Mouse (Mus musculus): ENCODE data around the gene Igf2bp1.
"Not testable (repeated sequence)": the region's sequence is repeated elsewhere in the genome, so short reads cannot be mapped to it uniquely, and the experiment has no call there.

Igf2bp1 gene

DNA sequence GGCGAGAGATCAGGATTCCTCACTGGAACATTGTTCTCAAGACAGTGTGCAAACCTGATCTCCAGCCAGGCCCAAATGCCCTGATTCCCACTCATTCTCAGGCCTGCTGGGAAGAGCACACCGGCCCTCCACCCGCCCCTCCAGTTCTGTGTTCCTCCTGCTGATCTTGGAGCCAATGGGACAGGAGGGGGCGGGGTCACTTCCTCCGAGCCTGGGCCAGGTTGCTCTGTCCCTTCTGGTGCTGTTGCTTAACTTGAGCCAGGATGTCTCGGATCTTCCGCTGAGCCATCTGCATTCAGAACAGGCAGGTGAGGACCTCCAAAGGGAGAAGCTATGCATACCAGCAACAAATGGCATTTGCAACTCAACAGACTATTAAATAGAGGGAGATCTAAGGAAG is 42.4 kb downstream of the Igf2bp1 start:
- no peak for DNase-seq (ENCODE audit: extremely low read depth, insufficient read length, low spot score)

DNA sequence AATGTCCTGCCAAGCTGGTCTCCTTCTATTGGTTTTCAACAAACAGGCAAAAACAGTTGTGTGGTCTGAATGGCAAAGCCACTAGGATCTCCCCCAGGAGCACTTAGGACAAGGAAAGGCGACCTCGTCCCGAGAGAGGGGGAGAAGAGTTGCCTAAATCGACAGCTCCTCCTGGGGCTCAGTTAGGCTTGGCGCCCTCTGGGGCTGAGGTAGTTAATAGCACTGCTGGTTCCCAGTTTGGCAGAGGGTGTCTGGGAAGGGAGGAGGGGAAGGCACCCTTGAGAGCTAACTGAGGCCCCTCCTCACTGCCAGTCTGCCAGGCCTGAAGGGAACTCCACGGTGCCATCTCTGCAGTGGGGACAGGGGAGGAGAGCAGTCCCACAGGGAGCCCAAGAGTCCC is 46.6 kb downstream of the Igf2bp1 start:
- no peak for DNase-seq (ENCODE audit: extremely low read depth, insufficient read length, low spot score)

DNA sequence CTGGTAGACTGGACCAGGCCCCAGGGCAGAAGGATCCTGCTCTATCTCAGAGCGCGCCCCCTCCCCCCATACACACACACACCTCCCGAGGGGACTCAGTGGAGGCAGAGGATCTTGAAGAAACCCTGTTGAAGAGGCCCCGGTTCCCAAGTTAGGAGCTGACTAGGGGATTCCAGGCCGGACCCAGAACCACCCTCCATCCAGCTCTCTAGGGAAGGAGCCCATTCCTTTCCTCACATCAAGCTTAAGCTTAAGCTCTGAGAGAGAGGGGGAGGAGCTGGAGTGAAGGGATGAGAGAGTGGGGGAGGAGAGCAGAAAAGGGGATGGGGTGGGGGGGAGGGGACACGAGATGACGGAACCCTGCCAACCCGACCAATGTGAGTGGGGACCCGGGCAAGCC is 47.5 kb downstream of the Igf2bp1 start:
- no peak for DNase-seq (ENCODE audit: extremely low read depth, insufficient read length, low spot score)

DNA sequence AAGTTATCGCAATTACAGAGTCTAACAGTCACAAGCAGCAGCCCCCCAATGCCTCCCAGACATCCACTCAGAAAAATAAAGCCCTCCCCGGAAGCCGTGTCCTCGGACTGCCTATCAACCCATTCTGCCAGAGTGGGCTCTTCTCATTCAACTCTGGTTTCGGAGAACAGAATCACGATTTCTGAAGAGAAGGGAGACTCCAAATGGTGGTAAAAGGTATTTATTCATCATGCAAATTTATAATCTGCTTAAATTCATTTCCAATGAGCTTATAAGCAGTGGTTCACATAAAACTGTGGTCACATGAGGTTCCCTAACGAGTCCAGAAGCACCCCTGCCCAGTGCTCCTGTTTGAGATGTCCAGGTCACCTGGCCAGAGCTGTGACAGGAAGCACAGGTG is 48.3 kb downstream of the Igf2bp1 start:
- no peak for DNase-seq (ENCODE audit: extremely low read depth, insufficient read length, low spot score)

DNA sequence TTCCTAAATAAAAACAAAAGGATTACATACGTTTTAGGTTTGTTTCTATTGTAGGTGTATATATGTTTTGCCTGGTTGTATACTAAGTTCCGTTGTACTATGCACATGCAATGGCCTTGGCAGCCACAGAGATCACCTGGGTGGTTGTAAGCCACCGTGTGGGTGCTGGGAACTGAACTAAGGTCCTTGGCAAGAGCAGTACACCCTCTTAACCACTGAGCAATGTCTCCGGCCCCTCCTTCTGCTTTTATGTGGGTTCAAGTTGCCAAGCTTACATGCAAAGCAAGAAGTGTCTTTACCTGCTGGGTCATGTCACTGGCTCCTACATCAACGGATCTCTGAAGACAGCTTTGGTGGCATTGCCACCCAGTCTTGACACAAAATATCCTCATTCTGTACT is 52.4 kb downstream of the Igf2bp1 start:
- DNase-seq (ENCODE audit: extremely low read depth, insufficient read length, low spot score): no peak

DNA sequence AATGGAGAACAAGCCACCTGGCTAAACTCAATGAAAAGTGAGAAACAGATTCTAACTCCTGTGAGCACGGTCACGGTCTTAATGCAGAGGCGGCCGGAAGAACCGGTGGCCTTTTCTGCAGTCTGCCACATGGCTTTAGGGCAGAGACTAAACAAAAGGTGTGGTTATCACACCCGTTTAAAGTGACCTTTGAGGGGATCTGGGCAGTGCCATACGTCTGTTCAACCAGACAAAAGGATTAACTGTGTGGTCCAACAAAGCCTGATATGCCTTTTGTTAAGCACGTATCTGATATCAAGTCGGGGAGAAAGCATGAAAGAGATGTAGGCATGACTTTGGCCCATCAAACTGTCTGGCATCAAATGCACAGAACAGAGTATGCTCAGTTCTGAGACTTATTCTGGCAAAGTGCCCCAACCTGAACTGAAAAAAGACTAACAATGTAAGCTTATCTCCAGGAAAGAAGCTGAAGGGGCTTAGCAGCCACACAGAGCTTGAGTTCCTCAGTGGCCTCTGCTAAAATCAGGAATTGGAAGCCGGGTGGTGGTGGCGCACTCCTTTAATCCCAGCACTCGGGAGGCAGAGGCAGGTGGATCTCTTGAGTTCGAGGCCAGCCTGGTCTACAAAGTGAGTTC is 59.8 kb downstream of the Igf2bp1 start:
- no peak for DNase-seq (ENCODE audit: extremely low read depth, insufficient read length, low spot score)

DNA sequence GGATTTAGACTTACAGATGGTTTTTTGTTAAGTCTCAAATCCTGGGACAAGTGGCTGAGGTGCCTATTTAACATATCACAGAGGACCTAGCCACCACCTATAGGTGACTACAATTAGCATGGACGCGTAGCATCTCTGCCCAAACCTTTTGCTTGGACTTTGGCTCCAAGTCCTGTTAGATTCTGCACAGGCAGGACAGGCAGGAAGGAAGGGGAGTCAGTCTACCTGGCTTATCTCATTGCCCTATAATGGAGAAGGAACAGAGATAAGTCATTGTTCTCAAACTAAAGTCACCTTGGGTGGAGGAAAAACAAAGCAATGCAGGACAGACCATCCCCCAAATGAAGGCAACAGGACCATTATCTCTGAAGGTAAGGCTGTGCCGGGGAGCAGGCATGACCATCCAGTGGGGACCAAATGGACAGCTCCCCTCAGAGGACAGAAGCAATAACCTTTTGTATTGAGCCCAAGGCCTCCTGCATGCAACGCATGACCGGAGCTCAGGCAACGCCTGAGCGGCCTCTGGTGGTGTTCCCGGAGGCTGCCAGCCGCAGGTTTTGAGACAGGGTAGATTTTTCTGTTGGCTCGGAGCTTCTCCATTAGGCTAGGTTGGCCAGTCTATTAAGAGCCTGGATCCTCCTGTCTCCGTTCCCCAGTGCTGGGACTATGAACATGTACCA is 65.8 kb downstream of the Igf2bp1 start:
- peak; percentile 24 for DNase-seq (ENCODE audit: extremely low read depth, insufficient read length, low spot score)

DNA sequence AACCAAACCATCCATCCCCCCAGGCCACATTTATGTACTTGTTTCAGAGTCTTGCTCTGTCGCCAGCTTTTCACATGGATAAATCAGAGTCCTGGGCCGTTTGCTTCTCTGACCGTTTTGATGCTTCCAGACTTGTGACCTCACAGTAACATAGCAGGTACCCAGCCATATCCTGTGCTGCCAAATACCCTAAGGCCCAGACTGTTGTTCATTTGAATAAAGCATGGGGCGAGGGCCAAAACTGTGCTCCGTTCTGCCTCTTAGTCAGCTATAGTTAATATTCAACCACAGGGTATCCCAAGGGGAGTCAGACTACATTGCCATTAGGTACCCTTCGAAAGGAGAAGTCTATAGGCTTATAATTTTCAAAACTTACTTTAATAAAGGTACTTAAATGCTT is 69.3 kb downstream of the Igf2bp1 start:
- no peak for DNase-seq (ENCODE audit: extremely low read depth, insufficient read length, low spot score)

DNA sequence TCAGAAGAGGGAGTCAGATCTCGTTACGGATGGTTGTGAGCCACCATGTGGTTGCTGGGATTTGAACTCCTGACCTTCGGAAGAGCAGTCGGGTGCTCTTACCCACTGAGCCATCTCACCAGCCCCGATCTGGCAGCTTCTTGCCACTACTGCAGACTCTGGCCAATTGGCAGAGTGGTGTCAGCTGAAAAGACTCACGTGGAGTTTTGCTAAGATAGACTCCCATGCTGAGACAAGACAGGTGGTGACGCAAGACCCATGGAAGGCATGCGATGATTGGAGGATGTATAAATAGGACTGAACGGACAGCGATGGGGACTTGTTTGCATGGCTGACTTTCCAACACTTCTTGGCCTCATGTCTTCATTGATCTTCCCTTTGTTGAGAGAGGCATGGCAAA is 73.6 kb downstream of the Igf2bp1 start:
- DNase-seq (ENCODE audit: extremely low read depth, insufficient read length, low spot score): not testable (repeated sequence)

DNA sequence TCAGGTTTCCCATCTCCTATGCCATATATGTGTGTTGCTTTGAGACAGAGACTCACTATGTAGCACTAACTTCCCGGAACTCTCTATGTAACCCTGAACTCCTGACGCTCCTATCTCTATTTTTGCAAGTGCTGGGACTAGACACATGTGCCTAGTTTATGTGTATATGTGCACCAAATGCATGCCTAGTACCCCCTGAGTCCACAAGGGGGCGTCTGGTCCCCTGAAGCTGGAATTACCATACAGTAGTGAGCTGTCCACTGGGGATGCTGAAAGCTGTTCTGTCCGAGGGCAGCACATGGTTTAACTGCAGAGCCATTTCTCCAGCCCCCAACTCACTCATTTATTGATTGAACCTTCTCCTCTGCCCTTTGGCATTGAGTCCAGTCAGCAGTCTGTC is 79.3 kb downstream of the Igf2bp1 start:
- DNase-seq (ENCODE audit: extremely low read depth, insufficient read length, low spot score): no peak

DNA sequence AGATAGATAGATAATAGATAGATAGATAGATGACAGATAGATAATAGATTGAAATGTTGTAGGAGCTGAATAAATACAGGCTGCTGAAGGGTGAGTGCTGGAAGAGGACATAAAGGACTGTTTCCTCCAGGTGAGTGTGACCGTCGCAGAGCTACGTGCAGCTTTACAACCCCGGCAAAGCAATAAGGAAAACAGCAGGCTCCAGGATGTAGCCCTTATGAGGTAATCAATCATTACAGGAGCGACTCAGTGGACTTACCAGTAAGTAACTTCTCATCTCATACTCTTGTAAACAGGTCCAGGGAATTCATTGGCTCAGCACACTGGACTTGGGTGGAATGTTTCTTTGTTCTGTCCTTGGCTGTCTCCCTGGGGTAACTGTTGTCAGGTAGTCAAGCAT is 79.8 kb downstream of the Igf2bp1 start:
- DNase-seq (ENCODE audit: extremely low read depth, insufficient read length, low spot score): no peak

DNA sequence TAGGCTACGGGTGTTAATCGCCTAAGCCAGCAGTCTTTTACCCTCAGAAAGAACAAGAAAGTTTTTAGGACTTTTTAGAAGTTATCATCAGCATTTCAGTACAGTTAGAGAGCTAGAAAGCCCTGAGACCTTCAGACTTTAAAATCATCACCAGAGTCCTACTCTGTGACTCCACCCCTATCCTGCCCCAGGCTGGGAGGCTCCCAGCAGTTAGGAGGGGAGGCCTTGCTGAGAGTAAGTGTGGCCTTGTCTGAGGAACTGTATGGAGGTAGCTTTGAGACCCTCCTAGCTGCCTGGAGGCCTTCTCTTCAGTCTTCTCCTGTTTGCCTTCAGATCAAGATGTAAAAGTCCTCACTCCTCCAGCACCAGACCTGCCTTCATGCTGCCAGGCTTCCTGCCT is 81.5 kb downstream of the Igf2bp1 start:
- no peak for DNase-seq (ENCODE audit: extremely low read depth, insufficient read length, low spot score)

DNA sequence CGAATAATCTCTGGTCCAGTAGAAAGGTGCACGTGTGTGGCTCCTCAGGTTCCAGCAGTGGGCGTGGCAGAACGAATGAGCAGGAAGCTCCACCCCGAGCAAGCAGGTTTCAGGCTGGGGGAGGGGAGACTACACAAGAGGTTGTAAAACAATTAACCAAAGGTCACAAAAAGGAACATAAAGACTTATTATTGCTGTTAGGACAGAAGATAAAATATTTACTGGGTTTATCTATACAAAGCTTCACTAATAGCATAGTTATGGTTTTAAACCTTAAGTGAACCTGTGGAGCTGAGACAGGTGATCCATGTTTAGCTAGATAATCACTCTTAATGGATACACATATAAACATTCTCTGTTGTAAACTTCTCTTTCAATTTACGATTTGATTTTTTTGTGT is 82.3 kb downstream of the Igf2bp1 start:
- DNase-seq (ENCODE audit: extremely low read depth, insufficient read length, low spot score): not testable (repeated sequence)

DNA sequence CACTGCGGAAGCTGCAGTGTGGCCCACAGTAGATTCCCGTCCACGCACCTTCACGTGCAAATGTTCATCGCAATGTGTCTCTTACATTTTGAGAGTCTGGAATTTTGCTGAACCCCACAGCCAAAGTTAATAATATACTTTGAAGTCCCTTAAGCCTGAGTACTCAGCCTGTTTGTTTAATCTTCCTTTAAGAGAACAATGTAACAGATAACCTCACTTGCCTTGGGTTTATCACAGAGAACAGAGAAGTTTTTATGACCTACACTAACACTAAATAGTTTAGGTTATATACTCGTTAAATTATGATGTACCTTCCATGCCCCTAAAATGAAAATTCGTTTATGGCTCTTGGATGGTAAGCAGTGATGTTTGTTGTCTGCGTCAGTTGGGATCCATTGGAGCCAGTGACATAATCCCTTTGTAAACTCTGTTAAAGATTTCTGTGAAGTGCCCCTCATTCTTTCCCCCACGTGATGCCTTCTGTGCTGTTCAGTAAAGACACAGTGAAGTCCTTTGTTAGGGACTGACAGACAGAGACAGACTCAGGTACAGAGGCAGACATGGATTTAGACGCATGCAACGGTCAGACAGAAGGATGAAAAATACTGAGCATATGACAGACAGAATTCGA is 83.6 kb downstream of the Igf2bp1 start:
- no peak for DNase-seq (ENCODE audit: extremely low read depth, insufficient read length, low spot score)

DNA sequence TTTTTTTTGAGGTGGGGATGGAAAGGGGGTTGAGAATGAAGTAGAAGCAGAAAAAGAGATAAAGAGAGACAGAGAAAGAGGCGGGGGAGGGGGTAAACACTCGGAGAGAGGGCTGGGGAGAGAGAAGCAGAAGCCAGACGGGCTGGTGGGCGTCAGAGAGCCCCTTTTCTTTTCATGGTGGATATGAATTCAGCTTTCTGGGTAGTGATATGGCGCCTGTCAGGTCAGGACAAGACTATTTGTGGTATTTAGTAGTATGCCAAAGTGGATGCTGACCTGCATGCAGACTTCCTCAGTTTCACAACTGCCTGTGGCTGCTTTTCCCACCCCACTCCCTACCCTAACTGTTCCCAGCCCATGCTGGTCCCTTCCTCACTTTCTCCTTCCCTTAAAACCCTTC is 89.3 kb downstream of the Igf2bp1 start:
- no peak for DNase-seq (ENCODE audit: extremely low read depth, insufficient read length, low spot score)

DNA sequence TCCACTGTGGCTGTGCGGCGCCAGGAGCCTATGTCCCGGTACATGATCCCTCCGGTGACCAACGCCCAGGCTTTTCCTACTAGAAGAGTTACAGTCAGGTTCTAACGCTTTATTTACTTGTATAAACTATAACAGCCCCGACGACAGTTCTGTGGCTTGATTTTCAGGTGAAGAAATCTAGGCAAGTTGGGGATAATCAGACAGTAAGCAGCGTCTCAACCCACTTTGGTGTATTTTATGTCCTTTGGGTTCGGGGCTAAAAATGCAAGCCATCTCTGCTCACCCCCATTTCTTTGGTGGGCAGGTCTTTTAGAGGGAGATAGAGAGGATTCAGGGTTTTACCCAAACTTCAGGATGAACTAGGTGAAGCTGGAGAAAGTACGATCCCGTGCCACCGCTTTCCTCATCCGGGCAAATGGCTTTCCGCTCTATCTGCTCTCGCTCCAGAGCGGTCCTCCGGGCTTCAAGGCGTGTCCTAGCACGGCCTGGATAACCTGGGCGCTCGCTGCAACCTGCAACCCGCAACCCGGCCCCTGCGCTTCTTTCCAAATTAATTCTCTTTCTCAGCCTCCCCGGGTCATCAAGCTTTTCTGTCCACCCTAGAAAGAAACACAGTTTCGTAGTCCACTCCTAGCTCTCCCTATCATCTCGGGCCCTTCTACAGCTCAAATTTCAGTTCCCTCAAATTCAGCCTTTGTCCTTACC is 90.6 kb downstream of the Igf2bp1 start:
- no peak for DNase-seq (ENCODE audit: extremely low read depth, insufficient read length, low spot score)

DNA sequence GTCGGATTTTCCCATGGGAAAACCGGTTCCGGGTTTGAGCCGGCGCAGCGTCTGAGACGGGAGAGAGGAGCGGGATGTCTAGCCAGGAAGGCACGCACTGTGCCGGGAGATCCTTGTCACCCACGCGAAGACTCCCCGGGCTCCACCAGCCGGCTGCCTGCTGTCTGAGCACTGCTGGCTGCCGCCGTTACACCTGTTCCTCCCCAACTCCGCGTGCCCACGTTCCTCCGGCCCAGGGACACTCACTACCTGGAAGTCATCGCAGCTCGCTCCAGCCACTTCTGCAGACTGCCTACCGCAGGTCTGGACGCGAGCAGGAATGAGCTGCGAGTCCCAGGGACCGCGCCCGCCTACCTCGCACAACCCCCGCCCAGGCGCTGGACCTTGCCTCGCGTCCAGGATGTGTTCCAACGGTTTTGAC is 91.2 kb downstream of the Igf2bp1 start, which contains the start of gene B4galnt2:
B4galnt2 (minus strand) TSS at position 321 of the 421 bp plus-strand sequence.
- DNase-seq (ENCODE audit: extremely low read depth, insufficient read length, low spot score): peak; percentile 17

DNA sequence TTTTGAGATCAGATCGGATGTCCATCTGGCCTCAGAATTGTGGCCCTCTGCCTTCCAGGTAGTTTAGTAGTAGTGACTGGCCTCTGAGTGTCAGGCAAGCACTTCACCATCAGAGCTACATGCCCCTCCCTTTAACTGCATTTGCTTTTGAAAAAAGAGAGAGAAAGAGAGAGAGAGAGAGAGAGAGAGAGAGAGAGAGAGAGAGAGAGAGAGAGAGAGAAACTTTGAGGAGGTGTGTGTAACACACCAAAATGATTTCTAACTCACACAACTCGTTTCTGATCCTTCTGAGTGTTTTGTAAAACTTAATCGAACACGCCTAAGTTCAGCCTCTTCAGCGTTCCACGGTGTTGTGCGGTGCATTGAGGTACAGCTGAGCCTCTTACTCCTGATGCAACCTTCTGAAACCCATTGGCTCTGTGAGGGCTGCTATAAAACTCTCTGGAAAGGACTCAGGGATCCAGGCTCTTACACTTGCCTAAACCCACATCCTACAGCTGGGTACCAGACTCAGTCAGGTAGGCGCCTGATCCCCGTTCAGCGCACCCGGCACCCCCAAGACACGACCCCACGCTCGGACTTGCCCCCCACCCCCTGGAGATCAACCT is 91.7 kb downstream of the Igf2bp1 start:
- no peak for DNase-seq (ENCODE audit: extremely low read depth, insufficient read length, low spot score)

DNA sequence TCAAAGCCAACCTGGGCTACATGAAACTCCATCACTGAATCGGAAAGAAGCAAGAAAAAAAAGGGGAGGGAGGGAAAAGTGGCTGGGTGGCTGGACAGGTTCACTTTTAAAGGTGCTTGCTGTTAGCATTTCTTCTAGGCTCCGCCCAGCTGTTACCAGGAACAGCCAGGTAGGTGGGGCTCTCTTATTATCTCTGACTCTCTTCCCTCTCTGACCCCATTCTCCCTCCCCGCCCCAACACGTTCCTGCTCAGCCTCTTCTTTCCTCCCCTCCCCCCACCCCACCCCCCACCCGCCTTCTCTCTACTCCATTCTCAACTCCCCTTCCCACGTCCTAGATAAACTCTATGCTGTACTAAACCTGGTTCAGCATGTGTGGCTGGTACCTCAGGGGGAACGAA is 94.2 kb downstream of the Igf2bp1 start:
- no peak for DNase-seq (ENCODE audit: extremely low read depth, insufficient read length, low spot score)

DNA sequence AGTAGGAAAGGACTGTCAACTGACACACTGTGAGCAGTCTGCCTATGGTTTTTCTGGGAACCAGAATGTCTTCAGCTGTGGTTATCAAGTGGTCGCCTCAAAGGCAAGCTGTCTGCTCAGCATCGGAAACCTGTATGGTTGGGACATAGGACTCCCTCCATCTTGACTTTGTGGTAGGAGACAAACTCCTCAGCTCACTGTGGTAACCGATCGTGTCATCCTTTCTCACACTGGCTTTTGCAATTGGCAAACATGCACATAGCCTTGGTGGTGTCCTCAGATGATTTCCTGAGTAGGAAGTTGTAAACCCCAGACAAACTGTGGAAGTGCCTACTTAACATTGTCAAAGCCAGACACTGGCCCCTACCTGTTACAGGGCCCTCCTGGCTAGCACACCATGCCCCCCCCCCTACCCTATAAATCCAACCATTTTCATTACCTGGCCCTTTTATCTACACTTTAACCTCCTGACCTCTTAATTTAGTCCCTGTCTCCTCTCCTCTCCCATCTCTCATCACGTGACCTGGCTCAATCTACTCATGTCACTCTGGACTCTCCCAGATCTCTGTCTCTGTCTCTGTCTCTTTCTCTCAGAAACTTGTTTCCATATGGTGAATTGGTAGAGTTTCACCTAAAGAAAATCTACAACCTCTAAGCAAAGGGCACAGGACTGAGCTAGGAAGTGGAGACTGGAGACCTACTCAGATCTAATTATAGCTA is 97.8 kb downstream of the Igf2bp1 start:
- DNase-seq (ENCODE audit: extremely low read depth, insufficient read length, low spot score): no peak

Measured in 3134 (cell line).